In genomic region chr10:58905253-58905652, GRCm38 (mm10) we compare ENCODE assay signal across 15 mouse cellular contexts.
DNase-seq lines count a peak whose midpoint lies in the region; ATAC-seq and TF ChIP-seq lines count a peak whose summit lies in the region.
"Had no signal": no experiment of that assay in that cellular context is flagged by ENCODE, and none has a peak within 500 bp of the region (broad histone marks: within the 10 kb centered on the region; RNA-seq: fewer than 3 reads in every experiment).

No protein-coding gene starts in this region.

- H3K9me3 ChIP-seq in kidney, embryonic 14.5 days (ENCODE audit: control insufficient read depth, low read length) = no peaks in the 10 kb centered on the region
- no peaks in the 10 kb centered on the region for H3K9me3 ChIP-seq in midbrain, postnatal 0 days (ENCODE audit: low read length)
- H3K9me3 ChIP-seq in midbrain, embryonic 16.5 days (replicated peaks; ENCODE audit: control insufficient read depth, low read length, poor library complexity, severe bottlenecking) = no peaks in the 10 kb centered on the region
- H3K9me3 ChIP-seq: heart, embryonic 15.5 days; hindbrain, embryonic 15.5 days; neural tube, embryonic 15.5 days had no signal

- no peaks in the 10 kb centered on the region for H3K4me1 ChIP-seq in kidney, embryonic 14.5 days (ENCODE audit: control insufficient read depth, insufficient read depth, low read length)
- 0 out of 2 replicates have a peak, but pooled peaks cover 3% of the 10 kb centered on the region for H3K4me1 ChIP-seq in midbrain, postnatal 0 days (ENCODE audit: insufficient read depth, low read length)
- peaks cover 3% of the 10 kb centered on the region; the same call in 1 of the 2 replicates for H3K4me1 ChIP-seq in midbrain, embryonic 16.5 days (ENCODE audit: control insufficient read depth, insufficient read depth, low read length)
- H3K4me1 ChIP-seq: heart, embryonic 15.5 days; hindbrain, embryonic 15.5 days; neural tube, embryonic 15.5 days had no signal

- no peak overlapping the region for H3K9ac ChIP-seq in kidney, embryonic 14.5 days (ENCODE audit: low read depth, low read length)
- no peak overlapping the region for H3K9ac ChIP-seq in midbrain, postnatal 0 days (replicated peaks; ENCODE audit: low read length, poor library complexity, severe bottlenecking)
- no peak overlapping the region for H3K9ac ChIP-seq in midbrain, embryonic 16.5 days (ENCODE audit: low read depth, low read length)
- H3K9ac ChIP-seq: heart, embryonic 15.5 days; hindbrain, embryonic 15.5 days; neural tube, embryonic 15.5 days had no signal

- no peak overlapping the region for H3K4me3 ChIP-seq in kidney, embryonic 14.5 days (ENCODE audit: low read length)
- no peak overlapping the region for H3K4me3 ChIP-seq in midbrain, postnatal 0 days (ENCODE audit: low read depth, low read length)
- no peak overlapping the region for H3K4me3 ChIP-seq in midbrain, embryonic 16.5 days (ENCODE audit: low read depth, low read length)
- H3K4me3 ChIP-seq: heart, embryonic 15.5 days; hindbrain, embryonic 15.5 days; neural tube, embryonic 15.5 days had no signal

- 0 out of 2 replicates have a peak, but pooled peaks have one; percentile 44 for ATAC-seq in kidney, embryonic 14.5 days (ENCODE audit: low FRiP score, low TSS enrichment)
- ATAC-seq in midbrain, postnatal 0 days (ENCODE audit: low FRiP score) = no peak
- no peak for ATAC-seq in midbrain, embryonic 16.5 days

- no peaks in the 10 kb centered on the region for H3K36me3 ChIP-seq in kidney, embryonic 14.5 days (ENCODE audit: control insufficient read depth, insufficient read depth, low read length)
- H3K36me3 ChIP-seq in midbrain, postnatal 0 days (ENCODE audit: insufficient read depth, low read length) = no peaks in the 10 kb centered on the region
- no peaks in the 10 kb centered on the region for H3K36me3 ChIP-seq in midbrain, embryonic 16.5 days (ENCODE audit: control insufficient read depth, insufficient read depth, low read length)
- H3K36me3 ChIP-seq: heart, embryonic 15.5 days; hindbrain, embryonic 15.5 days; neural tube, embryonic 15.5 days had no signal

- peak; percentile 40 for TF ChIP-seq CTCF in midbrain, postnatal 0 days (IDR thresholded peaks at IDR 0.05)

- no peak overlapping the region for H3K27ac ChIP-seq in kidney, embryonic 14.5 days (ENCODE audit: low read depth, low read length)
- no peak overlapping the region for H3K27ac ChIP-seq in midbrain, postnatal 0 days (ENCODE audit: low read depth, low read length)
- no peak overlapping the region for H3K27ac ChIP-seq in midbrain, embryonic 16.5 days (ENCODE audit: low read length)
- H3K27ac ChIP-seq: heart, embryonic 15.5 days; hindbrain, embryonic 15.5 days; macrophage; neural tube, embryonic 15.5 days had no signal

- H3K4me2 ChIP-seq in kidney, embryonic 14.5 days (replicated peaks; ENCODE audit: low read depth, low read length) = no peak overlapping the region
- H3K4me2 ChIP-seq in midbrain, postnatal 0 days (ENCODE audit: low read depth, low read length, poor library complexity, severe bottlenecking) = no peak overlapping the region
- H3K4me2 ChIP-seq in midbrain, embryonic 16.5 days (ENCODE audit: low read length) = no peak overlapping the region
- H3K4me2 ChIP-seq: heart, embryonic 15.5 days; hindbrain, embryonic 15.5 days; liver, embryonic 11.5 days; neural tube, embryonic 15.5 days had no signal

- DNase-seq in kidney, postnatal 14 days = no peak
- DNase-seq in midbrain, postnatal 0 days (ENCODE audit: low spot score) = peak; percentile 53
- DNase-seq in embryo, embryonic 11 days = peak; percentile 27
- DNase-seq in adrenal gland, postnatal 4 days (ENCODE audit: low spot score in 2 of 2) = no peak
- no peak for DNase-seq in neural tube, embryonic 10.5 days (ENCODE audit: extremely low spot score, low spot score)
- DNase-seq: adrenal gland, postnatal 10 days; cerebellum, postnatal 25 days; thymus, adult 2 months had no signal

- WGBS in kidney, embryonic 14.5 days = 18% methylated on average over 6 of the region's 6 CpGs
- WGBS in midbrain, postnatal 0 days = 26% methylated on average over 6 of the region's 6 CpGs
- WGBS in midbrain, embryonic 16.5 days = 28% methylated on average over 6 of the region's 6 CpGs

- H3K27me3 ChIP-seq in kidney, embryonic 14.5 days (ENCODE audit: control insufficient read depth, insufficient read depth, low read length) = no peaks in the 10 kb centered on the region
- no peaks in the 10 kb centered on the region for H3K27me3 ChIP-seq in midbrain, postnatal 0 days (ENCODE audit: insufficient read depth, low read length)
- no peaks in the 10 kb centered on the region for H3K27me3 ChIP-seq in midbrain, embryonic 16.5 days (ENCODE audit: control insufficient read depth, insufficient read depth, low read depth, low read length)
- H3K27me3 ChIP-seq: hindbrain, embryonic 15.5 days; neural tube, embryonic 15.5 days had no signal

Comparison
In these comparisons a context has a peak if more than half of its experiments do, and no peak if none do; other contexts are left out.
1. DNase-seq: peak in midbrain, postnatal 0 days (single experiment) and embryo, embryonic 11 days (single experiment); none in kidney, postnatal 14 days (single experiment), adrenal gland, postnatal 4 days (0 of 2) and neural tube, embryonic 10.5 days (single experiment).